Mouse (Mus musculus): ENCODE data around the gene Smim9. TPM values are rescaled to one million over a fixed set of nuclear protein-coding genes. Genes with fewer than 3 reads are reported as not detected.

Smim9 gene
- polyA plus RNA-seq, 1 experiment: not detected

- H3K79me2 ChIP-seq (ENCODE audit: control insufficient read depth, insufficient read depth): peaks cover 4% of the 10 kb centered on the region
- no peaks in the 10 kb centered on the region for H3K27me3 ChIP-seq (ENCODE audit: control insufficient read depth, insufficient read depth, insufficient read length)
- H3K4me2 ChIP-seq (ENCODE audit: low read depth): no peak overlapping the region
- no peak overlapping the region for H3ac ChIP-seq (ENCODE audit: control insufficient read depth, insufficient read length)
- TF ChIP-seq SRF (IDR thresholded peaks at IDR 0.05; ENCODE audit: control insufficient read depth, insufficient read length, low read depth) (no peak), TCF12 (IDR thresholded peaks at IDR 0.05; ENCODE audit: insufficient read depth, poor library complexity, severe bottlenecking) (no peak)
- H3K4me3 ChIP-seq: no peak overlapping the region
- H3K36me3 ChIP-seq (ENCODE audit: control insufficient read depth, insufficient read depth): peaks cover 7% of the 10 kb centered on the region
These were observed 38.0 kb downstream of the Smim9 start for GRCm38 (mm10) chrX:75125606-75126005.

GRCm38 (mm10) chrX:75115550-75115949 is 48.0 kb downstream of the Smim9 start:
- Histone ChIP-seq H3K36me3 (ENCODE audit: control insufficient read depth, insufficient read depth) (peaks cover 5% of the 10 kb centered on the region), H3K4me3 (no peak overlapping the region)

GRCm38 (mm10) chrX:75102293-75102692 is 61.3 kb downstream of the Smim9 start:
- H3K27me3 ChIP-seq (ENCODE audit: control insufficient read depth, insufficient read depth, insufficient read length): no peaks in the 10 kb centered on the region
- H3ac ChIP-seq (ENCODE audit: control insufficient read depth, insufficient read length): no peak overlapping the region
- H3K36me3 ChIP-seq (ENCODE audit: control insufficient read depth, insufficient read depth): peaks cover 15% of the 10 kb centered on the region
- peaks cover 13% of the 10 kb centered on the region for H3K79me2 ChIP-seq (ENCODE audit: control insufficient read depth, insufficient read depth)
- TF ChIP-seq MYOG (IDR thresholded peaks at IDR 0.05; ENCODE audit: control insufficient read depth in 1 of 3, insufficient read depth in 1 of 3, insufficient read length in 2 of 3, low read depth in 2 of 3) (no peak), MAX (IDR thresholded peaks at IDR 0.05; ENCODE audit: low read depth) (no peak), TCF3 (IDR thresholded peaks at IDR 0.05; ENCODE audit: insufficient read length, low read depth) (no peak), POLR2A (IDR thresholded peaks at IDR 0.05; ENCODE audit: insufficient read length, low read depth) (no peak), SRF (IDR thresholded peaks at IDR 0.05; ENCODE audit: control insufficient read depth, insufficient read length, low read depth) (no peak), USF1 (IDR thresholded peaks at IDR 0.05; ENCODE audit: low read depth) (no peak)
- no peak overlapping the region for H3K4me2 ChIP-seq (ENCODE audit: low read depth)
- H3K4me3 ChIP-seq: no peak overlapping the region

More at GRCm38 (mm10) chrX:75115550-75115949, 48.0 kb downstream of the Smim9 start:
- H3K27me3 ChIP-seq (ENCODE audit: control insufficient read depth, insufficient read depth, insufficient read length): no peaks in the 10 kb centered on the region
- H3K79me2 ChIP-seq (ENCODE audit: control insufficient read depth, insufficient read depth): no peaks in the 10 kb centered on the region
- TF ChIP-seq TCF12 (IDR thresholded peaks at IDR 0.05; ENCODE audit: insufficient read depth, poor library complexity, severe bottlenecking) (no peak), MYOD1 (IDR thresholded peaks at IDR 0.05; ENCODE audit: control insufficient read depth in 1 of 3, insufficient read length in 2 of 3, low read depth in 2 of 3) (no peak), POLR2A (IDR thresholded peaks at IDR 0.05; ENCODE audit: insufficient read length, low read depth) (no peak), TCF3 (IDR thresholded peaks at IDR 0.05; ENCODE audit: insufficient read length, low read depth) (no peak), SRF (IDR thresholded peaks at IDR 0.05; ENCODE audit: control insufficient read depth, insufficient read length, low read depth) (no peak), POLR2AphosphoS2 (IDR thresholded peaks at IDR 0.05; ENCODE audit: insufficient read length, low read depth) (no peak), MAX (IDR thresholded peaks at IDR 0.05; ENCODE audit: low read depth) (no peak), REST (IDR thresholded peaks at IDR 0.05; ENCODE audit: insufficient read depth, insufficient read length) (no peak), USF1 (IDR thresholded peaks at IDR 0.05; ENCODE audit: low read depth) (no peak), CEBPB (IDR thresholded peaks at IDR 0.05; ENCODE audit: insufficient read depth, poor library complexity, severe bottlenecking) (no peak), MYOG (IDR thresholded peaks at IDR 0.05; ENCODE audit: control insufficient read depth in 1 of 3, insufficient read depth in 1 of 3, insufficient read length in 2 of 3, low read depth in 2 of 3) (no peak), E2F4 (IDR thresholded peaks at IDR 0.05; ENCODE audit: insufficient read depth) (no peak)
- no peak overlapping the region for H3ac ChIP-seq (ENCODE audit: control insufficient read depth, insufficient read length)
- no peak overlapping the region for H3K4me2 ChIP-seq (ENCODE audit: low read depth)

- Histone ChIP-seq H3K27me3 (ENCODE audit: control insufficient read depth, insufficient read depth, insufficient read length) (no peaks in the 10 kb centered on the region), H3K36me3 (ENCODE audit: control insufficient read depth, insufficient read depth) (peaks cover 11% of the 10 kb centered on the region), H3K4me2 (ENCODE audit: low read depth) (no peak overlapping the region), H3K79me2 (ENCODE audit: control insufficient read depth, insufficient read depth) (peaks cover 20% of the 10 kb centered on the region), H3K4me3 (no peak overlapping the region), H3ac (ENCODE audit: control insufficient read depth, insufficient read length) (no peak overlapping the region)
- TF ChIP-seq SRF (IDR thresholded peaks at IDR 0.05; ENCODE audit: control insufficient read depth, insufficient read length, low read depth) (no peak), CEBPB (IDR thresholded peaks at IDR 0.05; ENCODE audit: insufficient read depth, poor library complexity, severe bottlenecking) (no peak), TCF3 (IDR thresholded peaks at IDR 0.05; ENCODE audit: insufficient read length, low read depth) (no peak), E2F4 (IDR thresholded peaks at IDR 0.05; ENCODE audit: insufficient read depth) (no peak), MYOD1 (IDR thresholded peaks at IDR 0.05; ENCODE audit: control insufficient read depth in 1 of 3, insufficient read length in 2 of 3, low read depth in 2 of 3) (no peak), USF1 (IDR thresholded peaks at IDR 0.05; ENCODE audit: low read depth) (no peak), POLR2A (IDR thresholded peaks at IDR 0.05; ENCODE audit: insufficient read length, low read depth) (no peak), POLR2AphosphoS2 (IDR thresholded peaks at IDR 0.05; ENCODE audit: insufficient read length, low read depth) (no peak), MAX (IDR thresholded peaks at IDR 0.05; ENCODE audit: low read depth) (no peak), MYOG (IDR thresholded peaks at IDR 0.05; ENCODE audit: control insufficient read depth in 1 of 3, insufficient read depth in 1 of 3, insufficient read length in 2 of 3, low read depth in 2 of 3) (no peak), TCF12 (IDR thresholded peaks at IDR 0.05; ENCODE audit: insufficient read depth, poor library complexity, severe bottlenecking) (no peak), REST (IDR thresholded peaks at IDR 0.05; ENCODE audit: insufficient read depth, insufficient read length) (no peak)
These were observed 64.8 kb downstream of the Smim9 start for GRCm38 (mm10) chrX:75098799-75099198.

- Histone ChIP-seq H3K4me3 (peak overlapping the region; percentile 62), H3K36me3 (ENCODE audit: control insufficient read depth, insufficient read depth) (peaks cover 7% of the 10 kb centered on the region), H3K27me3 (ENCODE audit: control insufficient read depth, insufficient read depth, insufficient read length) (no peaks in the 10 kb centered on the region), H3K4me2 (ENCODE audit: low read depth) (peak overlapping the region; percentile 73), H3ac (ENCODE audit: control insufficient read depth, insufficient read length) (no peak overlapping the region), H3K79me2 (ENCODE audit: control insufficient read depth, insufficient read depth) (peaks cover 20% of the 10 kb centered on the region)
- TF ChIP-seq POLR2AphosphoS2 (IDR thresholded peaks at IDR 0.05; ENCODE audit: insufficient read length, low read depth): no peak
- TF ChIP-seq MAX (IDR thresholded peaks at IDR 0.05; ENCODE audit: low read depth): no peak
- no peak for TF ChIP-seq TCF12 (IDR thresholded peaks at IDR 0.05; ENCODE audit: insufficient read depth, poor library complexity, severe bottlenecking)
- TF ChIP-seq CEBPB (IDR thresholded peaks at IDR 0.05; ENCODE audit: insufficient read depth, poor library complexity, severe bottlenecking): no peak
- TF ChIP-seq USF1 (IDR thresholded peaks at IDR 0.05; ENCODE audit: low read depth): no peak
- no peak for TF ChIP-seq E2F4 (IDR thresholded peaks at IDR 0.05; ENCODE audit: insufficient read depth)
- no peak for TF ChIP-seq MYOD1 (IDR thresholded peaks at IDR 0.05; ENCODE audit: control insufficient read depth in 1 of 3, insufficient read length in 2 of 3, low read depth in 2 of 3)
- TF ChIP-seq MYOG (IDR thresholded peaks at IDR 0.05; ENCODE audit: control insufficient read depth in 1 of 3, insufficient read depth in 1 of 3, insufficient read length in 2 of 3, low read depth in 2 of 3): no peak
- TF ChIP-seq TCF3 (IDR thresholded peaks at IDR 0.05; ENCODE audit: insufficient read length, low read depth): no peak
- no peak for TF ChIP-seq SRF (IDR thresholded peaks at IDR 0.05; ENCODE audit: control insufficient read depth, insufficient read length, low read depth)
- TF ChIP-seq POLR2A (IDR thresholded peaks at IDR 0.05; ENCODE audit: insufficient read length, low read depth): no peak
- no peak for TF ChIP-seq REST (IDR thresholded peaks at IDR 0.05; ENCODE audit: insufficient read depth, insufficient read length)
These were observed 67.3 kb downstream of the Smim9 start for GRCm38 (mm10) chrX:75096163-75096770.

All from myocyte (in vitro differentiated cells).